Mouse (Mus musculus): ENCODE data around the gene Ccdc33. TPM values are rescaled to one million over a fixed set of nuclear protein-coding genes. Genes with fewer than 3 reads are reported as not detected.

Gene Ccdc33
- polyA plus RNA-seq, 1 experiment from 2014 or later: not detected

DNA sequence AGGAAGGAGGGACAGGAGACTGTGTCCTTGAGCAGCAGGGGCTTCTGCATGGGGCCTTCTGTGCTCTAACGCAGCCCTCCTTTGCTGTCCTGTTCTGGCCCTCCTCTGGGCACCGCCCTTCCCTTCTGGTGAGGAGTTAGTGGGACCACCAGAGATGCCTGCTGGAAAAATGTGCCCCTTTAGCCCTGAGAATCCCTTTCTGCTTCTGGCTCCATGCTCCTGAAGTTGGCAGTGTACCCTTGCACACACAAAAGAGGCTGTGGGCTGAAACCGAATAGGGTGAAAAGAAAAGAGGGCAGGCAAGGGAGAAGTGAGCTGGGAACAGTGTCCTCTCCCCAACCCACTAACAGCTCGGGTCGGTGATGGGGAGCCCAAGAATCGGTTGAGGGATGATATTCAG, 69.4 kb downstream of the Ccdc33 start:
- WGBS: 52% methylated on average over 6 of the region's 6 CpGs
- DNase-seq (ENCODE audit: low spot score): no peak
- H3K4me3 ChIP-seq: no peak overlapping the region
- no peak overlapping the region for H3K27ac ChIP-seq
- H3K4me1 ChIP-seq: peaks cover 72% of the 10 kb centered on the region
- H3K27me3 ChIP-seq (ENCODE audit: insufficient read depth, poor library complexity, severe bottlenecking): peaks cover 58% of the 10 kb centered on the region
- no peaks in the 10 kb centered on the region for H3K9me3 ChIP-seq
- H3K36me3 ChIP-seq: no peaks in the 10 kb centered on the region

- peaks cover 69% of the 10 kb centered on the region for H3K4me1 ChIP-seq
- DNase-seq (ENCODE audit: low spot score): no peak
- H3K27me3 ChIP-seq (ENCODE audit: insufficient read depth, poor library complexity, severe bottlenecking): peaks cover 59% of the 10 kb centered on the region
- 19% methylated on average over 6 of the region's 6 CpGs for WGBS
- H3K9me3 ChIP-seq: no peaks in the 10 kb centered on the region
- H3K36me3 ChIP-seq: no peaks in the 10 kb centered on the region
- H3K4me3 ChIP-seq: no peak overlapping the region
- no peak overlapping the region for H3K27ac ChIP-seq
Measured at GRCm38 (mm10) chr9:58048621-58049020, 70.0 kb downstream of the Ccdc33 start.

DNA sequence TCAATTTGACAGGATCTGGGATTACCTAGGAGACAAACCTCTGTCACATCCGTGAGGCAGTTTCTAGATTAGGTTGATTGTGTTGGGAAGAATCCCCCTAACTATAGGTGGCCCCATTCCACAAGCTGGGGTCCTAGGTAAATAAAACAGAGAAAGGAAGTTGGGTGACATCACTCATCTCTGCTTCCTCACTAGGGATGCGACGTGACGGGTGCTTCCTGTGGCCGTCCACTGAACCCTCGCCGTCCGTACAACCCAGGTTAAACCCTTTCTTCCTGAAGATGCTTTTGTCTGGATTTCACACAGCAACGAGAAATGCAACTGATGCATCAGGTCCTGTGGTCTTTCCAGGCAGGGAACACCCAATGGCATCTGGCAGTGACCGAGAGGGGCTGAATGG, 71.6 kb downstream of the Ccdc33 start:
- no peaks in the 10 kb centered on the region for H3K9me3 ChIP-seq
- H3K27me3 ChIP-seq (ENCODE audit: insufficient read depth, poor library complexity, severe bottlenecking): peaks cover 63% of the 10 kb centered on the region
- no peak overlapping the region for H3K27ac ChIP-seq
- no peak overlapping the region for H3K4me3 ChIP-seq
- no peak for DNase-seq (ENCODE audit: low spot score)
- WGBS: 66% methylated on average over 10 of the region's 10 CpGs
- H3K4me1 ChIP-seq: peaks cover 69% of the 10 kb centered on the region
- H3K36me3 ChIP-seq: no peaks in the 10 kb centered on the region

DNA sequence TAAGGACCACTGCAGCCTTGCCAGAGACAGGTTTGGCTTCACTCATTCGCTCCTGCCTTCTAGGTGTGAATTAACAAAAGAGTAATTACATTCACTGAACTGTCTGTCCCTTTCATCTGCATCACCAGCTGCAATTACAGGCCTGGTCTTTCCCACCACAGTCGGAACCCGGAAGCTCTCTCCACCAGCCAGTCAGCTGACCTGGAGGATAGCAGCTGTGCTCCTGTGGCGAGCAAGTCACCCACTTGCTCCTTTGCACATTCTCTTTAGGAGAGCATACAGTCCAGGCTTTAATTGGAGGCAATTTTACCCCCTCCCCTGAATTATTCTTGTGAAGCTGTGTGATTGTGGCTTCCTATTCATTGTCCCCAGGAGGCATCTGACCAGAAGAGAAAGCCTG, 73.0 kb downstream of the Ccdc33 start:
- Histone ChIP-seq H3K36me3 (no peaks in the 10 kb centered on the region), H3K9me3 (no peaks in the 10 kb centered on the region), H3K27me3 (ENCODE audit: insufficient read depth, poor library complexity, severe bottlenecking) (peaks cover 51% of the 10 kb centered on the region), H3K4me1 (peaks cover 75% of the 10 kb centered on the region), H3K4me3 (no peak overlapping the region), H3K27ac (no peak overlapping the region)
- no peak for DNase-seq (ENCODE audit: low spot score)
- 40% methylated on average over 4 of the region's 4 CpGs for WGBS

GRCm38 (mm10) chr9:58044828-58045227, 73.8 kb downstream of the Ccdc33 start:
- Histone ChIP-seq H3K36me3 (no peaks in the 10 kb centered on the region), H3K4me3 (no peak overlapping the region), H3K4me1 (peaks cover 77% of the 10 kb centered on the region), H3K27ac (no peak overlapping the region), H3K27me3 (ENCODE audit: insufficient read depth, poor library complexity, severe bottlenecking) (peaks cover 43% of the 10 kb centered on the region), H3K9me3 (no peaks in the 10 kb centered on the region)
- DNase-seq (ENCODE audit: low spot score): no peak
- WGBS: 33% methylated on average over 10 of the region's 10 CpGs

GRCm38 (mm10) chr9:58043496-58044017, 75.1 kb downstream of the Ccdc33 start:
- WGBS: 78% methylated on average over 10 of the region's 10 CpGs

GRCm38 (mm10) chr9:58042391-58042790, 76.2 kb downstream of the Ccdc33 start:
- Histone ChIP-seq H3K9me3 (no peaks in the 10 kb centered on the region), H3K27me3 (ENCODE audit: insufficient read depth, poor library complexity, severe bottlenecking) (peaks cover 52% of the 10 kb centered on the region), H3K27ac (peak overlapping the region; percentile 57; the same call in 1 of the 2 replicates), H3K36me3 (no peaks in the 10 kb centered on the region), H3K4me3 (no peak overlapping the region), H3K4me1 (peaks cover 59% of the 10 kb centered on the region)
- DNase-seq (ENCODE audit: low spot score): no peak
- 31% methylated on average over 10 of the region's 10 CpGs for WGBS

More at GRCm38 (mm10) chr9:58043496-58044017, 75.1 kb downstream of the Ccdc33 start:
- Histone ChIP-seq H3K27ac (no peak overlapping the region), H3K36me3 (no peaks in the 10 kb centered on the region), H3K9me3 (no peaks in the 10 kb centered on the region), H3K4me1 (peaks cover 70% of the 10 kb centered on the region), H3K4me3 (no peak overlapping the region), H3K27me3 (ENCODE audit: insufficient read depth, poor library complexity, severe bottlenecking) (peaks cover 51% of the 10 kb centered on the region)
- DNase-seq (ENCODE audit: low spot score): no peak

GRCm38 (mm10) chr9:58040977-58041376, 77.6 kb downstream of the Ccdc33 start:
- peak overlapping the region; percentile 44 for H3K27ac ChIP-seq

DNA sequence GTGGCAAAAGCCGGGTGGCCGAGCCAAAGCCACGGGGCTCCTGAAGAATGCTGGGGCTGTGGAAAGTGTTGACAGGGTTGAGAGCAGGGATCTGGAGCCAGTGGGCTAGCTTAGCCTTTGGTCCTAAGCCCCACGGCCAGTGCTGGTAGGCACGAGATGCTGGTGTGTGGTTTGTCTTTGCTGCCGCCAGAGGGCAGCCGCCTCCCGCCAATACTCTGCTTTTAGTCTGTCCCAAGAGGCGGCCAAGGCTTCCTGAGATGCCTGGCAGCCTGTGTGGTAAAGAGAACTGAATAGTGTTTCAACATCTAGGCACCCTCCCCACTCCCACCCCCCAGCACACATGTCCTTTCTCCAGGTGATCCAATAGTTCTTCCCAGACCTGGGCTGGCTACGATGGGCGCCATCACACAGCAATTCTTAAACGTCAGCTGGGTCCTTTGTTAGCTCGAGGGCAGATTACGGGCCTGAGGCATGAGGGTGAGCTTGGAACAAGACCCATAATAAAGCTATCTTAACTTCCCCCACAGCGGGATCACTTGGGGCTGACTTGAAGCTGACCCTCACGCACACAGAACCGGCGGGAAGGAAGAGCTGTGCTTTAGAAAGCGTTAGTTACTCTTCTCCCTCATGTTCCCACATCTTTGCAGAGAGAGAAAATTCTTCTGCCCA, 80.0 kb downstream of the Ccdc33 start:
- WGBS: 30% methylated on average over 19 of the region's 19 CpGs
- H3K36me3 ChIP-seq: no peaks in the 10 kb centered on the region
- peak; percentile 89 for DNase-seq (ENCODE audit: low spot score)
- peaks cover 31% of the 10 kb centered on the region for H3K4me1 ChIP-seq
- H3K27me3 ChIP-seq (ENCODE audit: insufficient read depth, poor library complexity, severe bottlenecking): peaks cover 57% of the 10 kb centered on the region
- H3K9me3 ChIP-seq: no peaks in the 10 kb centered on the region
- H3K4me3 ChIP-seq: no peak overlapping the region
- no peak overlapping the region for H3K27ac ChIP-seq

More at GRCm38 (mm10) chr9:58040977-58041376, 77.6 kb downstream of the Ccdc33 start:
- Histone ChIP-seq H3K9me3 (no peaks in the 10 kb centered on the region), H3K4me3 (no peak overlapping the region), H3K27me3 (ENCODE audit: insufficient read depth, poor library complexity, severe bottlenecking) (peaks cover 52% of the 10 kb centered on the region), H3K4me1 (peaks cover 50% of the 10 kb centered on the region), H3K36me3 (no peaks in the 10 kb centered on the region)
- 58% methylated on average over 4 of the region's 4 CpGs for WGBS
- DNase-seq (ENCODE audit: low spot score): no peak

DNA sequence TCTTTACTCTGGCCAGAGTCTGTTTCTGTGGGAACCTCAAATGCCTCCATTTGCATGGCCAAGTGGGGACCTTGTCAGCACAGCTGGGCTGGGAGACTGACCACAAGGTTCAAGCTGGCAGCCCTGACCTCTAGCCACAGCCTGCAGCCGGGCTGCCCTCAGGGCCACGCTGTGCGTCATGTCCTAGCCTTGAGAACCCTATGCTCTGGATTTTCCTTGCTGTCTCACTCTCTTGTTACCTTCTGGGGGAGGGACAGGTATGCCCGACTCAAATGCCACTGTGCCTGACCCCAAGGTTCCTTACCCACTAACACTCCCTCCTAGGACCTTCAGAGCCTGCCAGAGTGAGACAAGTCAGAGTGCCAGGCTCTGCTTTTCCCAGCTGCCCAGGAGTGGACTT, 81.7 kb downstream of the Ccdc33 start:
- WGBS: 68% methylated on average over 4 of the region's 4 CpGs
- no peak overlapping the region for H3K4me3 ChIP-seq
- H3K36me3 ChIP-seq: no peaks in the 10 kb centered on the region
- DNase-seq (ENCODE audit: low spot score): no peak
- H3K27me3 ChIP-seq (ENCODE audit: insufficient read depth, poor library complexity, severe bottlenecking): peaks cover 65% of the 10 kb centered on the region
- no peak overlapping the region for H3K27ac ChIP-seq
- H3K4me1 ChIP-seq: peaks cover 20% of the 10 kb centered on the region
- no peaks in the 10 kb centered on the region for H3K9me3 ChIP-seq

DNA sequence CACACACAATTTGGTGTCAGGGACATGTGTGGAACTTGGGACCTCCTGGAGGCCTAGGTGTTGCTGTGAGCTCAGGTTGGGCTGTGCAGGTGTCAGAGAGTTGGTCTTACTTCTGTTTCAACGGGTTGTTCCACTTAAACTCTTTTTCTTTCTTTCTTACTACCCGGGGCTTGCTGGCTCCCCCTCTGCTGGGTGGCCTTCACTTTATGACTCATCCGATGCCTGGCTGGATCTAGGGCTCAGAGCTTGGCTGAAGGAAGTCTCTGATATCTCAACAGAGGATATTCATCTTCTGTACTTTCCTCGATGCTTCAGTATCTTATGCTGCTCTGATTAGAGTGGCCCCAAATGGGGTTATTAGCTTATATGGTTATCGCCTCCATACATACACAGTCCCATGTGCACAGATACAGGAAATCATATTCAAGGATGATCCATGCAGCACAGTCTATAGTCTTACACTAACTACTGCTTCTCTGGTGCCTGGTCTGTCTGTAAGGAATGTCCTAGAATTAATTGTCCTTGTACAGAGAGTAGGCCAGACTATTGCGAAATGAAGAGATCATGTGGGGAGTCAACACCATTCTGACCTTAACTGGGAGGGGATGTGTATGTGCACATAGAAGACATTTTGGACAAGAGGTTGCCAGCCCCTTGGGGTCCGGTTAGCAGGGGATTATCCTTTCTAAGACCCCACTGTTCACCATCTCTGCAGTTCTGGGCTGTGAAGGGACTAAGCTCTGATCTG, 82.5 kb downstream of the Ccdc33 start:
- Histone ChIP-seq H3K36me3 (no peaks in the 10 kb centered on the region), H3K27ac (no peak overlapping the region), H3K27me3 (ENCODE audit: insufficient read depth, poor library complexity, severe bottlenecking) (peaks cover 73% of the 10 kb centered on the region), H3K9me3 (no peaks in the 10 kb centered on the region), H3K4me3 (no peak overlapping the region), H3K4me1 (peaks cover 12% of the 10 kb centered on the region)
- DNase-seq (ENCODE audit: low spot score): no peak
- WGBS: 69% methylated on average over 7 of the region's 7 CpGs

GRCm38 (mm10) chr9:58035519-58035918, 83.1 kb downstream of the Ccdc33 start:
- Histone ChIP-seq H3K36me3 (no peaks in the 10 kb centered on the region), H3K4me1 (peaks cover 6% of the 10 kb centered on the region; the same call in 1 of the 2 replicates), H3K27ac (no peak overlapping the region), H3K27me3 (ENCODE audit: insufficient read depth, poor library complexity, severe bottlenecking) (peaks cover 79% of the 10 kb centered on the region), H3K9me3 (no peaks in the 10 kb centered on the region), H3K4me3 (no peak overlapping the region)
- DNase-seq (ENCODE audit: low spot score): no peak
- 81% methylated on average over 2 of the region's 2 CpGs for WGBS

DNA sequence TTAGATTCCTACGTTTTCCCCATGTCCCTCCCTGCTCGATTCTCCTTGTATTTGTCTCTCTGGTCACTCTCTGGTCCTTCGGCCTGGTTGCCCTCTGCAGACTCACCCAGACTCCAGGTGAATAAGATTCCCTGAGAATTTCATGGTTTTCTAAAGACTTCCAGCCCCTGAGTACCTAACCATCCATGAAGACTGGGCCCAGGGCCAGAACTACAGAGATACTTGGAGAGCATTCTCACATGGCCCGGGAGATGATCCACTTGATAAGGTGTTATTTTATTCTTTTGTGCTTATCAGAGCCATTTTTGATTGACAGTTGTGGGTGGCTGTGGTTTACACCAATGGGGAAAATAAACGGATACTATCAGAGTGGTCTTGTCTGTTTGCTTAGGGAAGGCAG, 86.7 kb downstream of the Ccdc33 start:
- 73% methylated on average over 5 of the region's 5 CpGs for WGBS
- Histone ChIP-seq H3K9me3 (no peaks in the 10 kb centered on the region), H3K27ac (no peak overlapping the region), H3K4me3 (no peak overlapping the region), H3K36me3 (no peaks in the 10 kb centered on the region), H3K27me3 (ENCODE audit: insufficient read depth, poor library complexity, severe bottlenecking) (peaks cover 67% of the 10 kb centered on the region), H3K4me1 (peaks cover 9% of the 10 kb centered on the region)
- no peak for DNase-seq (ENCODE audit: low spot score)

All from heart, embryonic 10.5 days (tissue).